Mouse (Mus musculus): ENCODE results near the gene Rmdn3. TPM values are rescaled to one million over a fixed set of nuclear protein-coding genes. Genes with fewer than 3 reads are reported as not detected.

Rmdn3 gene
- polyA plus RNA-seq, 1 experiment, result not detected

DNA sequence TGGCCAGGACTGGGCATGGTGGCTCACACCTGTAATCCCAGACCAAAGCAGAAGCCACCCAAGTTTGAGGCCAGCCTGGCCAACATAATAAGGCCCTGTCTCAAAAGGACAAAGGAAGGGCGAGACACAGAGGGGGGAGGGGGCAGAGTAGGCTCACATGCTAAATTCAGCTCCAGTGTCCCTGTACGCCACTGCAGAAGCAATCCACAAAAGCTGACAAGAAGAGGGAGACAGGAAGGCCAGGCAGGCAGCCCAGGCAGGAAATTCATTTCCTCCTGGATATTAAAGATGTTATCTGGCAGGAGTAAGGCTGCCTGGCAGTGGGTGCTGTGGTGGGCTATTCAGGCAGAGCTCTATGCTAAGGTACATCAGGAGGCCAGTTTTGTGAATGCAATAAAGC is 4.4 kb upstream of the Rmdn3 start:
- WGBS, result 46% methylated on average over 2 of the region's 2 CpGs
- no peaks in the 10 kb centered on the region for H3K4me1 ChIP-seq (ENCODE audit: control insufficient read depth, insufficient read depth, low read length)
- no peak overlapping the region for H3K27ac ChIP-seq (ENCODE audit: insufficient read depth, low read depth, low read length)
- H3K4me3 ChIP-seq (ENCODE audit: insufficient read depth, low read depth, low read length), result no peak overlapping the region
- TF ChIP-seq POLR2A (IDR thresholded peaks at IDR 0.05; ENCODE audit: insufficient read depth, low read depth, low read length), result no peak
- TF ChIP-seq CTCF (IDR thresholded peaks at IDR 0.05; ENCODE audit: insufficient read depth, low read depth, low read length), result no peak

- Histone ChIP-seq H3K4me1 (ENCODE audit: control insufficient read depth, insufficient read depth, low read length) (peaks cover 6% of the 10 kb centered on the region; the same call in 1 of the 2 replicates), H3K4me3 (ENCODE audit: insufficient read depth, low read depth, low read length) (no peak overlapping the region), H3K27ac (ENCODE audit: insufficient read depth, low read depth, low read length) (no peak overlapping the region)
- TF ChIP-seq POLR2A (IDR thresholded peaks at IDR 0.05; ENCODE audit: insufficient read depth, low read depth, low read length) (no peak), CTCF (IDR thresholded peaks at IDR 0.05; ENCODE audit: insufficient read depth, low read depth, low read length) (no peak)
Observed at GRCm38 (mm10) chr2:119157836-119158235, 1.0 kb upstream of the Rmdn3 start.

DNA sequence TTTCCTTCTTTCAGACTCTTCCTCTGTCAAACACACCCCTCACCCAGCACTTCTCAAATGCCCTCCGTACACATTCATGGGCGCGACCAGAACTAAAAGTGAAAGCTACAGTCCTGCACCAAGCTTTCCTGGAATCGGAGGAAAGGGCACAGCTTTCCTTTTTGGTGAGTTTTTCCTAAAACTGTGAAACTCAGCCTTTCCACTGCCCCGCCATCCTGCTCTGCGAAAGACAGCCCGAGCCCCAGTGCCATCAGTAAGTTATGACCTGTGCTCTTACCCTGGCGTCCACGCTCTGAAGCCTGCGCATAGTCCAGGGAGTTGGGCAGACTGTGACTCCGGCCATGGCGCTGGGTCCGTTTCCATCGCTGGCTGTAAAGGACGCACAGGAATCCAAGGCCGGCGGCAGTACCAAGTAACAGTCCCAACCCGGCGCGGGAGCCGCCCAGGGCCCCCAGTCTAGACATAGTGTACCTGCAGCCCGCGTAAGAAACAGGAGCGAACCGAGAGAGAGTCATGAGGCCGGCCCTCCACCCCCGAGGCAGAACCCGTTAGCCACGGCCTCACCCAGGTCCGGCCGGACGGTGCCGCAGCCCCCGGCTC is 653 bp downstream of the Rmdn3 start:
- H3K4me3 ChIP-seq (ENCODE audit: insufficient read depth, low read depth, low read length), result peak overlapping the region; percentile 67

DNA sequence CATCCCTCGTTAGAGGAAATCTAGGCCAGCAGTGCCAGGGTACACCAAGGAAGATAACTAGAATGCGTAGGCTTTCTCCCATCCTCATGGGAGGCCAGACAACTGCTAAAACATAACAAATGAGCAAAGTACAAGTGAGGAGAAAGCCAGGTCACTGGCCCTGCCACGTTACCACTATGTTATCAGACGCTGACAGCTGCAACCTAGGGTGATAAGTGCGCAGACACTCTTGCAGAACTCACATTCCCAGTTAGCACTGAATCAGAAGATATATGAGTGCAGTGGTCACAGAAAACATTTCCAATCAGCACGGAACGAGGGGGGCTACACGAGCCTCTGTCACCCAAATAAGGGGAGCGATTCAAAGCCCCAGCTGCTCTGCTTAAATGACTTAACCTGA is 1.4 kb downstream of the Rmdn3 start:
- 73% methylated on average over 9 of the region's 9 CpGs for WGBS
- Histone ChIP-seq H3K27ac (ENCODE audit: insufficient read depth, low read depth, low read length) (no peak overlapping the region), H3K4me3 (ENCODE audit: insufficient read depth, low read depth, low read length) (peak overlapping the region; percentile 16; the same call in 1 of the 2 replicates), H3K4me1 (ENCODE audit: control insufficient read depth, insufficient read depth, low read length) (peaks cover 6% of the 10 kb centered on the region; the same call in 1 of the 2 replicates)
- no peak for TF ChIP-seq POLR2A (IDR thresholded peaks at IDR 0.05; ENCODE audit: insufficient read depth, low read depth, low read length)
- TF ChIP-seq CTCF (IDR thresholded peaks at IDR 0.05; ENCODE audit: insufficient read depth, low read depth, low read length), result no peak

More for the DNA sequence above, 653 bp downstream of the Rmdn3 start:
- 4% methylated on average over 34 of the region's 34 CpGs for WGBS
- no peak for TF ChIP-seq CTCF (IDR thresholded peaks at IDR 0.05; ENCODE audit: insufficient read depth, low read depth, low read length)
- TF ChIP-seq POLR2A (IDR thresholded peaks at IDR 0.05; ENCODE audit: insufficient read depth, low read depth, low read length), result no peak
- Histone ChIP-seq H3K4me1 (ENCODE audit: control insufficient read depth, insufficient read depth, low read length) (peaks cover 6% of the 10 kb centered on the region; the same call in 1 of the 2 replicates), H3K27ac (ENCODE audit: insufficient read depth, low read depth, low read length) (no peak overlapping the region)

DNA sequence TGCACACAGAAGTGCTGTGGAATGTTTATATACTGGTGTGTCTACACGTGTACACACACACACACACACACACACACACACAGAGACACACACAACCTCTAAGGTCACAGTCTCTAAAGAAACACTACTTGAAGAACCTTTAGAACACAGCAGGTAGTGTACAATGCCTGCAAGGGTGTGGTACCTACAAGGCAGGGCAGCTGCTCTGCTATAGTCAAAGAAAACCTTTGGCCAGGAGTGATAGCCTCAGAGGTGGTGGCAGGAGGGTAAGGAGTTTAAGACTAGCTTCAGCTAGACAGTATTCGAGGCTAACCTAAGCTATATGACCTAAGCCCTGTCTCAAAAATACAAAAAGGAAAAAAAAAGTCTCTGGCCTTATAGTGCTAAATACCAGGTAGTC is 2.2 kb downstream of the Rmdn3 start:
- WGBS, result 79% methylated on average over 2 of the region's 2 CpGs

GRCm38 (mm10) chr2:119152255-119152654 is 4.6 kb downstream of the Rmdn3 start:
- Histone ChIP-seq H3K4me1 (ENCODE audit: control insufficient read depth, insufficient read depth, low read length) (peaks cover 6% of the 10 kb centered on the region; the same call in 1 of the 2 replicates), H3K4me3 (ENCODE audit: insufficient read depth, low read depth, low read length) (no peak overlapping the region), H3K27ac (ENCODE audit: insufficient read depth, low read depth, low read length) (no peak overlapping the region)
- 94% methylated on average over 6 of the region's 6 CpGs for WGBS
- TF ChIP-seq POLR2A (IDR thresholded peaks at IDR 0.05; ENCODE audit: insufficient read depth, low read depth, low read length) (no peak), CTCF (IDR thresholded peaks at IDR 0.05; ENCODE audit: insufficient read depth, low read depth, low read length) (no peak)

More for the DNA sequence above, 2.2 kb downstream of the Rmdn3 start:
- H3K27ac ChIP-seq (ENCODE audit: insufficient read depth, low read depth, low read length), result no peak overlapping the region
- peaks cover 6% of the 10 kb centered on the region; the same call in 1 of the 2 replicates for H3K4me1 ChIP-seq (ENCODE audit: control insufficient read depth, insufficient read depth, low read length)
- TF ChIP-seq POLR2A (IDR thresholded peaks at IDR 0.05; ENCODE audit: insufficient read depth, low read depth, low read length) (no peak), CTCF (IDR thresholded peaks at IDR 0.05; ENCODE audit: insufficient read depth, low read depth, low read length) (no peak)
- no peak overlapping the region for H3K4me3 ChIP-seq (ENCODE audit: insufficient read depth, low read depth, low read length)

DNA sequence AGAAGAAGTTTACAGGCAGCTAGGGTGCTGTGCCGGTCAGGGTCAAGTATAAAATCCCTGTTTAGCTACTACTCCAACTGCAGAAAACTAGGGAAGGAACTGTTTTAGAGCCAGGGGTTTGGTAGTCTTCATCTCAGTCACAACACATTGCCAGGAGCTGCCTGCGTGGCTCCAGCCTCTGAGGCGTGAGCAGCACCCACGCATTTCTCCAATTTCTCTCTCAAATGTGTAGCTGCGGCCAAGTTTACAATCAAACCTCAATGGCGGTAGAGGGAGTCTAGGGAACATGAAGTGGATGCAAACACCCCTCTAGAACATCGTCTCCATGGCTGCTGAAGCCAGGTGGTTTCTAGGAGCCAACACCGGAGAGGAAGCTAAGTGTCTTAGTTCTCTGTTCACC is 9.1 kb downstream of the Rmdn3 start:
- 71% methylated on average over 8 of the region's 8 CpGs for WGBS
- Histone ChIP-seq H3K4me3 (ENCODE audit: insufficient read depth, low read depth, low read length) (no peak overlapping the region), H3K27ac (ENCODE audit: insufficient read depth, low read depth, low read length) (no peak overlapping the region), H3K4me1 (ENCODE audit: control insufficient read depth, insufficient read depth, low read length) (no peaks in the 10 kb centered on the region)
- TF ChIP-seq POLR2A (IDR thresholded peaks at IDR 0.05; ENCODE audit: insufficient read depth, low read depth, low read length), result no peak
- no peak for TF ChIP-seq CTCF (IDR thresholded peaks at IDR 0.05; ENCODE audit: insufficient read depth, low read depth, low read length)

GRCm38 (mm10) chr2:119147160-119147678 is 9.6 kb downstream of the Rmdn3 start:
- no peak overlapping the region for H3K27ac ChIP-seq (ENCODE audit: insufficient read depth, low read depth, low read length)
- no peaks in the 10 kb centered on the region for H3K4me1 ChIP-seq (ENCODE audit: control insufficient read depth, insufficient read depth, low read length)
- 74% methylated on average over 22 of the region's 22 CpGs for WGBS
- H3K4me3 ChIP-seq (ENCODE audit: insufficient read depth, low read depth, low read length), result no peak overlapping the region
- no peak for TF ChIP-seq CTCF (IDR thresholded peaks at IDR 0.05; ENCODE audit: insufficient read depth, low read depth, low read length)
- no peak for TF ChIP-seq POLR2A (IDR thresholded peaks at IDR 0.05; ENCODE audit: insufficient read depth, low read depth, low read length)

DNA sequence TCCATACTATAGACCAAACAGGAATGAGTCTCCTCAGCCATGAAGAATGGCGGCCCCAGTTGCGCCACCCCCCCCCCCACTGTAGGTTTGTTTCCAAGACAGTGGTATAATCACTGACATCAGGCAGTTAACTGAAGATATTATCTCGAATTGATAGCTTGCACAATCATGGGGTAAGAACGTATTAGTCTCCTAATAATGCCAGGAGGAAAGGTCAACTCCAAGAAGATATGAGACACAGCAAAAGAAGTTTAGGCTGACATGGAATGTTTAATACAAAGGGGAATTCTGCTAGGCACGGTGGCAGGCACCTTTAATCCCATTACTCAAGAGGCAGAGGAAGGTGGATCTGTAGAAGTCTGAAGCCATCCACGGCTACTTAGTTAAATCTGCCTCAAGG is 10.4 kb downstream of the Rmdn3 start:
- 79% methylated on average over 6 of the region's 6 CpGs for WGBS
- H3K4me1 ChIP-seq (ENCODE audit: control insufficient read depth, insufficient read depth, low read length), result no peaks in the 10 kb centered on the region
- H3K27ac ChIP-seq (ENCODE audit: insufficient read depth, low read depth, low read length), result no peak overlapping the region
- TF ChIP-seq CTCF (IDR thresholded peaks at IDR 0.05; ENCODE audit: insufficient read depth, low read depth, low read length), result no peak
- TF ChIP-seq POLR2A (IDR thresholded peaks at IDR 0.05; ENCODE audit: insufficient read depth, low read depth, low read length), result no peak
- H3K4me3 ChIP-seq (ENCODE audit: insufficient read depth, low read depth, low read length), result no peak overlapping the region

Measured in olfactory bulb, adult 2 months (tissue).